Mouse (Mus musculus): ENCODE measurements around the gene Pbrm1. TPM values are rescaled to one million over a fixed set of nuclear protein-coding genes. Genes with fewer than 3 reads are reported as not detected.

Pbrm1 gene
- polyA plus RNA-seq, 1 experiment from 2014 or later, result 93.0 TPM

DNA sequence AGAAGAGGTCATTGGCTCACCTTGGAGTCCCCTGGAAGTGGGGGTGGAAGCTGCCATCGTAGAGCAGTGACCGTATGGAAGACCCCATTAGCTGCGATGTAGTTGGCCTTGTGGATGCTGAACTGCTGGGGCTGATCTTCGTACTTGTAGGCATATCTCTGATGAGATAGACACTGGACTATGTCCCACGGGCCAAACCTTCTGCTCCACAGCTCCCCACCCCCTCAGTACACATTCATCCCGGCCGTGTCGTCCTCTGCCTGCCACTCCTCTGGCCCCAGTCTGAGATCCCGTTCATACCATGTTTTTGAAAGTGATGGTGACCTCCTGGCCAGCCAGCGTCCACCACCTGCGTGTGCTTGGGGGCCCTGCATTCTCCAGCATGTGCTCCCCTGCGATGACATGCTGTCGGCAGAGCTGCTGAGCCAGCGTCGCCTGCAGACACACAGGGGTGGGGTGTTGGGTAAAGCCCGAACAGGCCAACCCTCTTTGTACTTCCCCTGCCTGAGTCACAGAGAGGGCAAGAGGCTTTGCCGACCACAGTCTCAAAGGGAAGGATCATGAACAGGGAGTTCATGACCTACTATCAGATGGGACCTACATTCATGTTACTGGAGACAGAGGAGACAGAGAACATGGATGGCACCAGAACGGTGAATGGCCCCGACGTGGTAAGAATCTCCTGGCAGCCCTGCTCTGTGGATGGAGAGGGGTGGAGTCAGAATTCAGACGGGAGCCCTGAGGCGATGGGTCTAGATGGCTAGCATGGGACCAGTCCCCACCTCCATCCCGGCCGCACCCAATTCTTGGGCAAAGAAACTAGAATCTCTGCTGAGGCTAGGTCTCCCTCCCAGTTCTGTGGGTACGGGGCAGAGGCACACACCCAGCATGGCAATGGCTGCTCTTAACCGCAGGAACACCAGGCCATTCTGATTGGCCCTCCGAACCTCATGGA, 141.5 kb downstream of the Pbrm1 start:
- Histone ChIP-seq H3K4me1 (peaks cover 37% of the 10 kb centered on the region), H3K4me2 (peak overlapping the region; percentile 0; the same call in 1 of the 2 replicates), H3K9ac (peak overlapping the region; percentile 48; the same call in 1 of the 2 replicates), H3K27ac (replicated peaks) (no peak overlapping the region), H3K4me3 (no peak overlapping the region), H3K9me3 (no peaks in the 10 kb centered on the region), H3K36me3 (peaks cover 9% of the 10 kb centered on the region), H3K27me3 (replicated peaks) (0 out of 2 replicates have a peak, but pooled peaks cover 4% of the 10 kb centered on the region)
- ATAC-seq (ENCODE audit: extremely low read depth, insufficient number of reproducible peaks, low FRiP score, low TSS enrichment), result no peak
- WGBS, result 54% methylated on average over 27 of the region's 27 CpGs

DNA sequence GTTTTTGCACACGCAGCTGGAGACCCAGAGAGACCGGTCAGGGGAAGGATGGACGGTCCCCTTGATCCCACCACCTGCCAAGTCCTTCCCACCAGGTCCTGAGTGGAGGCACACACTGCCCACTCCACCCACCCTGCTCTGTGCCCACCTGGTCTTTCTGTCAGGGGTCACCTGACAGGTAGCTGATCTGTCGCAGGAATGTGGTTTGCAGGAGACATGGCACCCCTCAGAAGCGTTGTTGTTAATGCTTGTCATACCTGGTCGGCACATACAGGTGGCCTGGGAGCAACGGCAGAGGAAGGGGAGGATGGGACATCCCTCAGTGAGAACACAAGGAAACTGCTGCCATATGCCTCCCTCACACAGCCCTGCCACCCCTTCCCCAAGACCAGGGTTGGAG, 142.3 kb downstream of the Pbrm1 start:
- H3K27ac ChIP-seq (replicated peaks), result no peak overlapping the region
- 83% methylated on average over 7 of the region's 7 CpGs for WGBS
- no peak for ATAC-seq (ENCODE audit: extremely low read depth, insufficient number of reproducible peaks, low FRiP score, low TSS enrichment)
- no peak overlapping the region for H3K4me2 ChIP-seq
- H3K4me3 ChIP-seq, result no peak overlapping the region
- 0 out of 2 replicates have a peak, but pooled peaks cover 4% of the 10 kb centered on the region for H3K27me3 ChIP-seq (replicated peaks)
- peaks cover 44% of the 10 kb centered on the region for H3K4me1 ChIP-seq
- peaks cover 9% of the 10 kb centered on the region for H3K36me3 ChIP-seq
- H3K9ac ChIP-seq, result no peak overlapping the region
- H3K9me3 ChIP-seq, result no peaks in the 10 kb centered on the region

DNA sequence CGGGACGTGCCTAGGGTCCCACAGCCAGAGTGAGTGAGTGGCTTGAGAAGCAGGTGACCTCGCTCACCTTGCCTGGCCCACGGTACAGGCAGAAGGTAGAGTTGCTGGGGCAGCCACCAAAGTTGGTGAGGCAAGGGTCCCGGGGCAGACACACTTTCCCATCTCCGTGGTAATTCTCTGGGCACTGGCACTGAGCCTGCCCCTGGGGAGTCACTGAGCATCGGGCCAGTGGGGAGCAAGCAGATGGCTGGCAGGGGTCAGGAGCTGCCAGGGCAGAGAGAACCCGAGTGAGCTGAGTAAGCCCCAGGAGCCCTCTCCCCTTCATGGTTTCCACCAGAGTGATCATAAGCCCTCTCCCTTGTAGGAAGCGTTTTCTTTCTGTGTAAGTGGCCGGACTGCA, 142.7 kb downstream of the Pbrm1 start:
- Histone ChIP-seq H3K27ac (replicated peaks) (no peak overlapping the region), H3K9ac (no peak overlapping the region), H3K4me1 (peaks cover 49% of the 10 kb centered on the region), H3K4me2 (no peak overlapping the region), H3K4me3 (no peak overlapping the region), H3K36me3 (peaks cover 9% of the 10 kb centered on the region), H3K27me3 (replicated peaks) (0 out of 2 replicates have a peak, but pooled peaks cover 4% of the 10 kb centered on the region), H3K9me3 (no peaks in the 10 kb centered on the region)
- ATAC-seq (ENCODE audit: extremely low read depth, insufficient number of reproducible peaks, low FRiP score, low TSS enrichment), result no peak
- WGBS, result 75% methylated on average over 10 of the region's 10 CpGs

DNA sequence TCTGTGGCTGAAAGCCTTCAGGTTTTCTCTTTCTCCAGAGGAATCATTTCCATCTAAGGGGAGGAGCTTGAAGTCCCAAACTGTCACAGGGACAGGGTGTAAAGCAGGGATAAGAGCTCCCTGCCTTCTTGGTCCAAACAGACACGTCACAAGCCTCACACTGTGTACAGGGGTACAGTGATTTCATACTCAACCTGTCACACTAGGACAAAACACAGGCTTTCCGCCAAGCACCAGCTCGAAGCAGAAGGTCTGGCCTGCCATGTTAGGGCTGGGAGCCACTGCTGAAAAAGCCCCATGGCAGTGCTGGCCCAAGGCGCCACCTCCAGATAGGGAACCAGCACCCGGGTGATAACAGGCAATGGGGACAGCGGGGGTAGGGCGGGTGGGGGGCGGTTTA, 145.1 kb downstream of the Pbrm1 start:
- Histone ChIP-seq H3K4me3 (no peak overlapping the region), H3K4me1 (peaks cover 59% of the 10 kb centered on the region), H3K27me3 (replicated peaks) (0 out of 2 replicates have a peak, but pooled peaks cover 4% of the 10 kb centered on the region), H3K9ac (peak overlapping the region; percentile 54; the same call in 1 of the 2 replicates), H3K27ac (replicated peaks) (peak overlapping the region; percentile 50), H3K9me3 (no peaks in the 10 kb centered on the region), H3K36me3 (peaks cover 9% of the 10 kb centered on the region), H3K4me2 (peak overlapping the region; percentile 22; the same call in 1 of the 2 replicates)
- no peak for ATAC-seq (ENCODE audit: extremely low read depth, insufficient number of reproducible peaks, low FRiP score, low TSS enrichment)
- WGBS, result 25% methylated on average over 8 of the region's 8 CpGs

DNA sequence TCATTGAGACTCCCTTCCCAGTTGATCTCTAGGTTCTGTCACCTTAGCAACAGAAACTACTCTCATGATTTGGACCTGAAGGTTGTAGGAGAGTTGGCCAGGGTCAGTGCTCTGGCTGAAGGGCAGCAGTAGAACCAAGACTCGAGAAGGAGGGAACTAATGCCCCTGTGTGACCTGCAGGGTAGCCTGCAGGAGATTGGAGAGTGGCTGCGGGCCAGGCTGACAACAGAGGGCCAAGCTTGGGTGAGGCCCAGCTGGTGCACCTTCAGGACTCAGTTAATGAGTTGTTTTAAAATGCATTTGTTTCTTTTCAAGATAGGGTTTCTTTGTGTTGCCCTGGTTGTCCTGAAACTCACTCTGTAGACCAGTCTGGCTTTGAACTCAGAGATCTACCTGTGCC, 146.1 kb downstream of the Pbrm1 start:
- 57% methylated on average over 2 of the region's 2 CpGs for WGBS
- ATAC-seq (ENCODE audit: extremely low read depth, insufficient number of reproducible peaks, low FRiP score, low TSS enrichment), result no peak
- Histone ChIP-seq H3K27ac (replicated peaks) (peak overlapping the region; percentile 50; the same call in 1 of the 2 replicates), H3K9me3 (no peaks in the 10 kb centered on the region), H3K36me3 (peaks cover 11% of the 10 kb centered on the region), H3K4me2 (peak overlapping the region; percentile 61; the same call in 1 of the 2 replicates), H3K27me3 (replicated peaks) (0 out of 2 replicates have a peak, but pooled peaks cover 4% of the 10 kb centered on the region), H3K4me1 (peaks cover 62% of the 10 kb centered on the region), H3K9ac (0 out of 2 replicates have a peak overlapping the region, but pooled peaks have one; percentile 37), H3K4me3 (no peak overlapping the region)

DNA sequence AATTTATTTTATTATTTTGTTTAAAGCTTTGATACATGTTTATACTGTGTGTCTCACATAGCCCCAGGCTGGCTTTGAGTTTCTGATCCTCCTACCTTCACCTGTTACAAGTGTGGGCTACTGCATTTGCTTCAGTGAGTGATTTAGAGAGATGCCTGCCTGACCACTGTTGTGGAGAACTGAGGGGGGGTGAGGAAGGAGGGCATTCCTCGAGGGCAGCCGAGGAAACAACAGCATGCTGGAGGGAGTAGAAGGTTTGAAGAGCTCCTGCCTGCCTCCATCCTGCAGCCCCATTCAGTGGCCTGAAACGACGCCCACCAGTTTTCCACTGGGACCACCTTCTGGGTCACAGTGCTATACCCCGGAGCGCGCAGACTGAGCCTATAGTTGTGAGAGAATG, 146.5 kb downstream of the Pbrm1 start:
- Histone ChIP-seq H3K4me2 (peak overlapping the region; percentile 61), H3K36me3 (peaks cover 15% of the 10 kb centered on the region), H3K4me3 (no peak overlapping the region), H3K9me3 (no peaks in the 10 kb centered on the region), H3K4me1 (peaks cover 57% of the 10 kb centered on the region), H3K9ac (0 out of 2 replicates have a peak overlapping the region, but pooled peaks have one; percentile 37), H3K27me3 (replicated peaks) (0 out of 2 replicates have a peak, but pooled peaks cover 4% of the 10 kb centered on the region), H3K27ac (replicated peaks) (peak overlapping the region; percentile 50; the same call in 1 of the 2 replicates)
- WGBS, result 53% methylated on average over 7 of the region's 7 CpGs
- ATAC-seq (ENCODE audit: extremely low read depth, insufficient number of reproducible peaks, low FRiP score, low TSS enrichment), result no peak

DNA sequence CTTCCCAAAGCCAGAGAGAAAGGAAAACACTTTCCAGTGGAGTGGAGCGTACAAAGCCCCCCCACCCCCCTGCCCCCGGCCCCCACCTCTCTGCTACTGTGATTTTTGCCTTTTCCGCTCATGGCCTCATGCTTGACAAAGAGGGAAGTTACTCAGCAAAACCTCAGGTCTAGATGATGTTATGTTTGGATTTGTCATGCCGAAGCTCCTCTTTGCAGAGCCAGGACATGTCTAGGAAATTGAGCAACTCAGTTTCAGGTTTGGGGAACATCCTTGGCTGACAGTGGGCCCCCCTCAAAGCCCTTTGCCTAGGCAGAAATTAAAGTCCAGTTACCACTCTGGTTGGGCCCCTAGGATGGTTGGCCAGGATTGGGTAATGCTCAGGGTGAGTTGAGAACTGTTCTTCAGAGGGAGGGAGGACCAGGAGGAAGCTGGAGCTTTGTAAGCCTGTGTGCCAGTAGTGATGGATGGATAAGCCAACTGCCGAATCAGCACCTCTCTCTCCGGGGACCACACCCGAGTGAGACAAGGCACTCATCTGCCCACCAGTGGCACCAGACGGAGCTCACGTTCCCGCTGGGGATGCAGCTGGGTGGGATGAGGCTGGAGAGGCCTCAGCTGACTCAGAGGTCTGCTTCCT, 147.2 kb downstream of the Pbrm1 start:
- H3K36me3 ChIP-seq, result peaks cover 21% of the 10 kb centered on the region
- no peaks in the 10 kb centered on the region for H3K9me3 ChIP-seq
- 0 out of 2 replicates have a peak, but pooled peaks cover 4% of the 10 kb centered on the region for H3K27me3 ChIP-seq (replicated peaks)
- H3K4me1 ChIP-seq, result peaks cover 57% of the 10 kb centered on the region
- peak overlapping the region; percentile 52 for H3K4me3 ChIP-seq
- no peak for ATAC-seq (ENCODE audit: extremely low read depth, insufficient number of reproducible peaks, low FRiP score, low TSS enrichment)
- WGBS, result 42% methylated on average over 10 of the region's 10 CpGs
- peak overlapping the region; percentile 71 for H3K9ac ChIP-seq
- peak overlapping the region; percentile 61 for H3K4me2 ChIP-seq
- peak overlapping the region; percentile 77 for H3K27ac ChIP-seq (replicated peaks)

DNA sequence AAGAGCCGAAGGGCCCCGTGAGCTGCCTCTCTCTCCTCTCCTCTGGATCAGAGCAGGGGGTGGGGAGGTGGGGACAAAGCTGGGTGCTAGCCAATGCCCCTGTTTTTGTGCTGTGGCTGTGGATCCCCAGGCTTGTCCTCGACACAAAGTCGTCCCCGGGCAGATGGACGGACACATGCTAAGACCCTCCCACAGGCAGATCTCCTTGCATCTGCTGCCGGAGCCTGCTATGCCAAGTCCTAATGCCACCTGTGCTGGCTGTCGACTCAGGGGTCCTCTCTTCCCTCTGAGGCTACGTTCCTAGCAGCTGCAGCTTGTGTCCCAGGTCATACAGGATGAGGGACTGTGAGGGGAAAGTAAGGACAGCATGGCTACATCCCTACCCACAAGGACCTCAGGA, 147.9 kb downstream of the Pbrm1 start:
- WGBS, result 47% methylated on average over 9 of the region's 9 CpGs
- H3K27ac ChIP-seq (replicated peaks), result peak overlapping the region; percentile 77
- peak overlapping the region; percentile 52 for H3K4me3 ChIP-seq
- H3K4me1 ChIP-seq, result peaks cover 62% of the 10 kb centered on the region
- peak overlapping the region; percentile 61 for H3K4me2 ChIP-seq
- H3K9ac ChIP-seq, result peak overlapping the region; percentile 71
- no peaks in the 10 kb centered on the region for H3K27me3 ChIP-seq (replicated peaks)
- H3K36me3 ChIP-seq, result peaks cover 27% of the 10 kb centered on the region
- no peaks in the 10 kb centered on the region for H3K9me3 ChIP-seq
- no peak for ATAC-seq (ENCODE audit: extremely low read depth, insufficient number of reproducible peaks, low FRiP score, low TSS enrichment)

DNA sequence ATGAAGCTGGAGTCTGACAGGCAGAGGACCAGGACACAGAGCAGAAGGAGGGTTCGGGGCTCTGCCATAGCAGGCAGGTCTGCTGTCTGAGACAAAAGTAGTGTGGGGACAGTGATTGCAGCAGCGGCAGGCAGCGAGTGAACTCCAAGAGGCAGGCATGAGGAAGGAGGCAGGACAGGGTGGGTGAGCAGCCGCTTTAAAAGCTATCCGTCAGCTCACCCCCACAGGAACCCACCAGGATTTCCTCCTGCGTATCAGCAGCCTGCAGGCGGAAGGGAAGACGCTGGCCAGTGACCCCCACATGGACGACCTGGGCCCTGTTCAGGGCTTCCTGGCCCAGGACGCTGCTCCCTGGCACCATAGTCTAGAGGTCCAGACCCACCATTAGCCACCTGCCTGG, 149.5 kb downstream of the Pbrm1 start, which contains the start of gene Stab1:
TSS of gene Stab1 (minus strand) at position 217 of the 400 bp plus-strand sequence.
- H3K4me2 ChIP-seq, result peak within 1 kb of the TSS; percentile 61
- no peaks in the 10 kb centered on the region for H3K9me3 ChIP-seq
- WGBS, result 25% methylated on average over 10 of the region's 10 CpGs
- H3K36me3 ChIP-seq, result peaks cover 40% of the 10 kb centered on the region
- no peaks in the 10 kb centered on the region for H3K27me3 ChIP-seq (replicated peaks)
- ATAC-seq (ENCODE audit: extremely low read depth, insufficient number of reproducible peaks, low FRiP score, low TSS enrichment), result peak; percentile 24; the same call in 1 of the 2 replicates
- peaks cover 69% of the 10 kb centered on the region for H3K4me1 ChIP-seq
- H3K27ac ChIP-seq (replicated peaks), result peak within 1 kb of the TSS; percentile 77
- H3K4me3 ChIP-seq, result peak within 1 kb of the TSS; percentile 52
- H3K9ac ChIP-seq, result peak within 1 kb of the TSS; percentile 71

DNA sequence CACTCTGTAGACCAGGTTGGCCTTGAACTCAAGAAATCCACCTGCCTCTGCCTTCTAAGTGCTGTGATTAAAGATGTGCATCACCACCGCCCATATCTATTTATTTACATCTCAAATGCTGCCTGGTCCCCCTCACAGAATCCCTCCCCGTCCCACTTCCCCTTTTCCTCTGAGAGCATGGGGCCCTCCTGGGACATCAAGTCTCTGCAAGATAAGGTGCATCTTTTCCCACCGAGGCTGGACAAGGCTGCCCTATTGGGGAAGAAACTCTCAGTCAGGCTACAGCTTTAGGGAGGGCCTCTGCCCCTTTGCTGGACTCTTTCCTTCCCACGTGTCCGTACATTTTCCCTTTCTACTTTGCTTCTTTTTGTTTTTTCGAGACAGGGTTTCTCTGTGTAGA, 150.6 kb downstream of the Pbrm1 start:
- H3K27me3 ChIP-seq (replicated peaks), result no peaks in the 10 kb centered on the region
- peaks cover 67% of the 10 kb centered on the region for H3K4me1 ChIP-seq
- H3K9me3 ChIP-seq, result no peaks in the 10 kb centered on the region
- H3K4me3 ChIP-seq, result no peak overlapping the region
- no peak overlapping the region for H3K9ac ChIP-seq
- peak overlapping the region; percentile 37; the same call in 1 of the 2 replicates for H3K27ac ChIP-seq (replicated peaks)
- WGBS, result 52% methylated on average over 6 of the region's 6 CpGs
- ATAC-seq (ENCODE audit: extremely low read depth, insufficient number of reproducible peaks, low FRiP score, low TSS enrichment), result no peak
- H3K36me3 ChIP-seq, result peaks cover 51% of the 10 kb centered on the region
- no peak overlapping the region for H3K4me2 ChIP-seq

DNA sequence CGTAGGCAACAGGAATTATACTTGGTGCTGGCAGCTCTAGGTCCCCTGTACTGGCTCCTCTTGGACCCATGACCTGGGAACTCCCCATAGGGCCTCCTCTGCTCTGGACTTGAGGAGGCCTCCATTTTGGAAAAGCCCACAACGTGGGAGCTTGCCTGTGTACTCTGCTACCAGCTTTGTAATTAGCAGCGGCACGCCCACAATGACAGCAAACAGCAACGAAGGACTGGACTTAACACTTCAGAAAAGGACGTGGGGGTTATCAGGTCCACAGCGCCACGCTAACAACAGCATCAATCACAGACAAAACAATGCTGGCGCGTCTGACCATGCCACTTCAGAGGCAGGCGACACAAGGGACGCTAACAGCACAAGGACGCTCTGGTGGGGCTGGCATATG, 152.0 kb downstream of the Pbrm1 start:
- Histone ChIP-seq H3K9ac (no peak overlapping the region), H3K27ac (replicated peaks) (peak overlapping the region; percentile 37), H3K4me3 (no peak overlapping the region), H3K36me3 (peaks cover 66% of the 10 kb centered on the region), H3K4me1 (peaks cover 55% of the 10 kb centered on the region), H3K9me3 (no peaks in the 10 kb centered on the region), H3K27me3 (replicated peaks) (no peaks in the 10 kb centered on the region), H3K4me2 (no peak overlapping the region)
- no peak for ATAC-seq (ENCODE audit: extremely low read depth, insufficient number of reproducible peaks, low FRiP score, low TSS enrichment)
- 77% methylated on average over 13 of the region's 13 CpGs for WGBS
